Mouse (Mus musculus) heart, embryonic 16.5 days (tissue): ENCODE measurements around the gene Efna2. TPM values are rescaled to one million over a fixed set of nuclear protein-coding genes. Genes with fewer than 3 reads are reported as not detected.

Experiments used
- ATAC-seq: fragments of 200-750 bp; cut with Nextera tagmentation; replicated peaks from 2 replicates; pipeline ENCODE4 v1.8.0; 2017; ENCODE audit warnings: moderate number of reproducible peaks; ENCODE audit not compliant: insufficient read depth, low FRiP score; ENCODE audit errors: extremely low read depth
- H3K27ac ChIP-seq: fragments of 300-500 bp; sonication (generic); 2 replicates; pipeline ENCODE4 v1.5.1; 2014; ENCODE audit warnings: mild to moderate bottlenecking, low read length, control low read depth, moderate library complexity
- H3K27me3 ChIP-seq: fragments of 300-500 bp; sonication (generic); 2 replicates; pipeline ENCODE4 v1.6.1; 2014; ENCODE audit warnings: low read length, mixed read lengths; ENCODE audit not compliant: control insufficient read depth, insufficient read depth
- H3K36me3 ChIP-seq: fragments of 300-500 bp; sonication (generic); 2 replicates; pipeline ENCODE4 v1.6.1; 2014; ENCODE audit not compliant: control insufficient read depth, insufficient read depth
- H3K4me1 ChIP-seq: fragments of 300-500 bp; sonication (generic); 2 replicates; pipeline ENCODE4 v1.6.1; 2014; ENCODE audit warnings: low read length, mixed read lengths; ENCODE audit not compliant: control insufficient read depth, insufficient read depth
- H3K4me2 ChIP-seq: fragments of 300-500 bp; sonication (generic); 2 replicates; pipeline ENCODE4 v1.6.1; 2014; ENCODE audit warnings: low read depth, mild to moderate bottlenecking, control low read depth, low read length
- H3K4me3 ChIP-seq: fragments of 300-500 bp; sonication (generic); 2 replicates; pipeline ENCODE4 v1.5.1; 2014; ENCODE audit warnings: mild to moderate bottlenecking, control low read depth, low read length
- H3K9ac ChIP-seq: fragments of 300-500 bp; sonication (generic); 2 replicates; pipeline ENCODE4 v1.6.1; 2014; ENCODE audit warnings: low read length, control low read depth
- H3K9me3 ChIP-seq: fragments of 300-500 bp; sonication (generic); replicated peaks from 2 replicates; pipeline ENCODE4 v1.6.1; 2016; ENCODE audit warnings: low read length; ENCODE audit not compliant: control insufficient read depth
- WGBS: fragments of 180-500 bp; shearing (Covaris S2); extraction: QIAGEN DNeasy Blood & Tissue Kit; methylation state at CpG from one replicate; pipeline ENCODE4 v1.1.7; 2014; 5-methylcytosine and 5-hydroxymethylcytosine counted together
- polyA plus RNA-seq: library from polyadenylated mRNA; unstranded; fragments of >200 nt; fragmentation: Nextera tagmentation; extraction: Ambion mirVana; gene quantifications from 2 replicates; pipeline ENCODE4 v1.2.1, GENCODE M21; 2015

Efna2 gene
- polyA plus RNA-seq, 1 experiment from 2014 or later = 6.0 TPM

- Histone ChIP-seq H3K27ac (peak overlapping the region; percentile 98), H3K4me3 (no peak overlapping the region; the same call in 1 of the 2 replicates), H3K9ac (peak overlapping the region; percentile 49), H3K36me3 (peaks cover 39% of the 10 kb centered on the region), H3K9me3 (no peaks in the 10 kb centered on the region), H3K4me1 (peaks cover 79% of the 10 kb centered on the region), H3K27me3 (no peaks in the 10 kb centered on the region), H3K4me2 (peak overlapping the region; percentile 74)
- no peak; the same call in 1 of the 2 replicates for ATAC-seq
- WGBS = 11% methylated on average over 18 of the region's 18 CpGs
These were observed 20.8 kb upstream of the Efna2 start for GRCm38 (mm10) chr10:80158307-80158986.

GRCm38 (mm10) chr10:80159021-80159560, 20.2 kb upstream of the Efna2 start:
- peak overlapping the region; percentile 74 for H3K4me2 ChIP-seq
- peak overlapping the region; percentile 49 for H3K9ac ChIP-seq
- WGBS = 7% methylated on average over 12 of the region's 12 CpGs
- peak; percentile 0; the same call in 1 of the 2 replicates for ATAC-seq
- no peaks in the 10 kb centered on the region for H3K9me3 ChIP-seq
- H3K36me3 ChIP-seq = peaks cover 33% of the 10 kb centered on the region
- H3K4me3 ChIP-seq = peak overlapping the region; percentile 51
- no peaks in the 10 kb centered on the region for H3K27me3 ChIP-seq
- peak overlapping the region; percentile 98 for H3K27ac ChIP-seq
- H3K4me1 ChIP-seq = peaks cover 80% of the 10 kb centered on the region

DNA sequence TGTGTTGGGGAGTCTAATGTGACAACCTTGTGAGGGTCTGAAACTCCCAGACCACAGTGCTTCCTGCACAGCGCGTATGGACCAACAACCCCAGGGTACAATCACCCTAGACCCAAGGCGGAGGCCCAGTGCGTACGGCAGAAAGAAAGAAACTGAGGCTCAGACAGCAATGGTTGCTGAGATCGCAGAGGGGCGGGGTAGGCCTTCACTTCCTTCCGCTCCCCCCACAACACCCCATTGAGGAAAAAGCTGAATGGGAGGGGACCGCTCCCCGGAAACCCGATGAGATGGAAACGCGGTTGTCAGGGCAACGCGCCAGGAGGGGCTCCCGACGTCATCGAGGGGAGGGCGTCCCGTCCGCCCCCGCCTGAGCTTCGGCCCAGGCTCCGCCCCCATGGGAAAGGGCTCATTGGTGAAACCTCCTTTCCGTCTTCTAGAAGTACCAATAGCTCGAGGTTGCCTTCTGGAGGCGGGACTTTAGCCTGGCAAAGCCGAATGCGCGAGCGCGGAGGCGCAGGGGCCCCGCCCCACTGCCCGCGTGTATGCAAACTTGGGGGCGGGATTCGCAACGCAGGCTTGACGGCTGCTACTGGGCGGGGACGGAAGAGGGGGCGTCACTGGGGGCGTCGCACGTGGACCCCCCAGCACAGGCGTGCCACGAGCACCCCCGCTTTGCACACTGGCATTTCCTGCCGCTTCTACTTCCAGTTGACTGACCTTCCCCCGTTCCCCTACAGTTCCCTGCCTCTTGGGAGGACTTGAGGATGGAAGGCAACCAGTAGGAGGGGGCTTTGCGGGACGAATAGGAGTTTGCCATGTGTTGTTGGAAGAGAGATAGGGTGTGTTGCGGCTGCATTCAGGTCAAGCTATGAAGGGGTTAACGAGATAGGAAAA, 19.5 kb upstream of the Efna2 start:
- Histone ChIP-seq H3K27me3 (no peaks in the 10 kb centered on the region), H3K36me3 (peaks cover 26% of the 10 kb centered on the region), H3K27ac (peak overlapping the region; percentile 98), H3K9ac (peak overlapping the region; percentile 75), H3K4me3 (peak overlapping the region; percentile 51), H3K4me1 (peaks cover 79% of the 10 kb centered on the region), H3K4me2 (peak overlapping the region; percentile 74), H3K9me3 (no peaks in the 10 kb centered on the region)
- ATAC-seq = peak; percentile 79
- WGBS = under 1% methylated on average over 55 of the region's 55 CpGs

DNA sequence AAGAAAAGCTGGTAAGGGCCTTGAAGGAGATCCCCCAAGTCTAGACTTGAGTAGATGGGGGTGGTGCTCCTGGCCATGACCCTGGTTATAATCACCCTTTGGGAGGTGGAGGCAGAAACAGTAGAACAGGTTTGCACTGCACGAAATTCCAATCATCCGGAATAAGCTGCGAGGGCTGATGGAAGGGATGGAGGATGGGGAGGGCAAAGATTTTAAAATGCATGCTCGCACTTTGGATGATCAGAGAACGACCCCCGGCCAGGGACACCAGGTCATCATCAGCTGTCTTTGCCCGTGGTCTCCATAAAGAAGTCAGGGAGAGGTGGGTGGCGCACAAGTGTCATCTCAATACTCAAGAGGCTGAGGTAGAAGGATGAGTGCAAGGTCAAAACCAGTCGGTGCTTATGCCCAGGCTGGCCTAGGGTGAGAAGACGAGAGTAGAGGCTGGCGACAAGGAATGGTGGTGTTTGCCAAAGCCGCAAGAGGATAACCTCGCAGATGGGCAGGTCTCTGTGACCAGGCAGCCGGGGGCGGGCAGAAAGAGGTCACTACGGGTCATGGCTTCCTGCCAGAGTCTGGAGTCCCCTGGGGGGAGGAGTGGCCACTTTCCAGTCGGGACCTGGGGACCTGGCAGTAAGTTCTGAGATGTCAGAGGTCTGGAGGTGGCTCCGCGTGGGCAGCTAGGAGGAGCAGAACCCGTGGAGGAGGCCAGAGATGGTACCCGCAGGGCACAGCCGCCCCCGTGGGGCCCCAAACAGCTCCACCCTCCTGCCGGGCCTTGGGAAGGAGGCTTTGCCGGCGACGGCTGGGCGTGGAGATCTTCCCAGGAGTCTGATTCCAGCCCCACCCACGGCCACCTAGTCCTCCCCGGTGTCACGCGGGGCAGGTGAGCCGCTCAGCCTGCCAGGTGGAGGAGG, 18.6 kb upstream of the Efna2 start:
- no peak for ATAC-seq
- no peaks in the 10 kb centered on the region for H3K9me3 ChIP-seq
- H3K4me2 ChIP-seq = peak overlapping the region; percentile 74
- peaks cover 17% of the 10 kb centered on the region for H3K36me3 ChIP-seq
- WGBS = 1% methylated on average over 33 of the region's 33 CpGs
- H3K4me1 ChIP-seq = peaks cover 77% of the 10 kb centered on the region
- H3K4me3 ChIP-seq = peak overlapping the region; percentile 51
- H3K27ac ChIP-seq = peak overlapping the region; percentile 98
- peak overlapping the region; percentile 75 for H3K9ac ChIP-seq
- no peaks in the 10 kb centered on the region for H3K27me3 ChIP-seq

DNA sequence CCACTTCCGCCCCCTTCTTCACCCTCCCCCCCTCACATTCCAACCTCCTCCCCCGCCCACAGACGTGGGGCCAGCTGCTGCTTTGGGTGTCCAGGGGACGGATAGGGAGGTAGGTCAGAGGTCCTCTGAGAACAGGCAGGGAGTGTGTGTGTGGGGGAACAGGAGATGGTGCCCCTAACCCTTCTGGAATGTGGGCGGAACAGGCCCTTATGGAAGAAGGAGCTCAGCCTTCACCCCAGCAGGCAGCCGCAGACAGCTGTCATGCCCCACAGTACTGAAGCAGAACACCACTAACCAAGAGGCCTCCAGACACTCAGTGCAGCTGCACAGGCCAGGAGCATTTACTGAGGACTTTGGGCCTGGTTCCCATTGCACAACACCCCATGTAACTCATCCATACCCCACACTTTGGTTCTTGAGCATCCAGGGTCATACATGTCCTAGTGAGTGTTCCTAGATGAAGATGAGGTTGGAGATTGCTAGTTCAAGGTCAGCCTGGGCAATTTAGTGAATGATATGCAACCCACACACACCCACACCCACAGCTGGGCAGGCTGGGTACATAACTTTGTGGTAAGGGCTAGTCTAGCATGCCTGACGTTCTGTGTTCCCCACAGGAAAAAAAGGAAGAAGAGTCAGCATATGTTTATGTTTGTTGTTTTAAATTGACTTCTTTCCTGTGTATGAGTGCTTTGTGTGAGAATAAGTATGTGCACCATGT, 17.6 kb upstream of the Efna2 start:
- H3K4me2 ChIP-seq = peak overlapping the region; percentile 74
- H3K9me3 ChIP-seq = no peaks in the 10 kb centered on the region
- H3K36me3 ChIP-seq = peaks cover 9% of the 10 kb centered on the region
- 10% methylated on average over 4 of the region's 7 CpGs for WGBS
- ATAC-seq = 0 out of 2 replicates have a peak, but pooled peaks have one; percentile 1
- H3K27me3 ChIP-seq = no peaks in the 10 kb centered on the region
- peak overlapping the region; percentile 75 for H3K9ac ChIP-seq
- peak overlapping the region; percentile 98 for H3K27ac ChIP-seq
- H3K4me3 ChIP-seq = peak overlapping the region; percentile 51
- H3K4me1 ChIP-seq = peaks cover 78% of the 10 kb centered on the region

DNA sequence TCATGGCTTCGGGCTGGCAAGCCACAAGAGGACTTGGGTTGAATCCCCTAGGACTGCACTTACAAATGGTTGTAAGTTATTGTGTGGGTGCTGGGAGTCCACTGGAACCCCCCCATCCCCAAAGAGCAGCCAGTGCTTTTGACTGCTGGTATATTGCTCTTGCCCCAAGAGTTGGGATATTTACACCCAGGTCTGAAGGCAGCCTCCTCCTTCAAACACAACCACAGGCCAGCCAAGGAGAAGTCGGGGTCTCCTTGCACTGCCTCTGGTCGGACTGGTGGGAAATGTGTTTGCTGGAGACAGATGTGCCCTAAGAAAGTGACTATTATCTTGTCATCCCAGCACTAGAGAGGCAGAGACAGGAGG, 17.1 kb upstream of the Efna2 start:
- 79% methylated on average over 3 of the region's 3 CpGs for WGBS
- Histone ChIP-seq H3K27ac (peak overlapping the region; percentile 98), H3K4me3 (no peak overlapping the region), H3K4me2 (no peak overlapping the region), H3K9ac (no peak overlapping the region), H3K36me3 (peaks cover 4% of the 10 kb centered on the region), H3K4me1 (peaks cover 75% of the 10 kb centered on the region), H3K27me3 (no peaks in the 10 kb centered on the region), H3K9me3 (no peaks in the 10 kb centered on the region)
- no peak for ATAC-seq

GRCm38 (mm10) chr10:80162716-80163299, 16.5 kb upstream of the Efna2 start:
- H3K4me3 ChIP-seq = no peak overlapping the region
- peak overlapping the region; percentile 14; the same call in 1 of the 2 replicates for H3K27ac ChIP-seq
- no peak for ATAC-seq
- no peaks in the 10 kb centered on the region for H3K36me3 ChIP-seq
- WGBS = 73% methylated on average over 6 of the region's 6 CpGs
- H3K9me3 ChIP-seq = no peaks in the 10 kb centered on the region
- H3K9ac ChIP-seq = no peak overlapping the region
- H3K4me1 ChIP-seq = peaks cover 71% of the 10 kb centered on the region
- no peaks in the 10 kb centered on the region for H3K27me3 ChIP-seq
- no peak overlapping the region for H3K4me2 ChIP-seq
